Comparison of ENCODE assay signal across 9 mouse cellular contexts in the genomic region with DNA sequence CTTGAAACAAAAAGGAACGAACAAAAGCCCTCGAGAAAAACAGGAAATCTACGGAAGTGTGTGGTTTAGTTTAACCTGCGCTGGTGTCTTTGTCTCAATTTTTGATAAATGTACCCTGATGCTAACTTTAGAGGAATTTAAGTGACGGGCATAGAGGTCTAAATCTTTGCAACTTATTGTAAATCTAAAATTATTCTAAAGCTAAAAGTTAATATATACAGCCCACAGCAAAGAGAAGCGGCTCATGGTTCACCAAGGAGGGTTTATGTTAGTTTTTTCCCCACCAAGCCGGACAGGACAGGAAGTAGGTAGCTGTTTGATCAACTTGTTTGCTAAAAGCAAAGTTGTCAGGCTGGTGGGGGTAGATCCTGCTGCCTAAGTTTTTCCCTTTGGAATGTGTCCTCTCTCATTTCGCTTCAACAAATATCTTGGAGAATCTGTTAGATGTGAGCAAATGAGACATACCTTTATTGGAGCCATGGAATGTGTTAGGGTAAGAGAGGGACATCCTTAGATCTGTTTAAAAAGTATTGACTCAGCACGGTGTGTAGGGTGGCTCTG. TPM values are rescaled to one million over a fixed set of nuclear protein-coding genes. Genes with fewer than 3 reads are reported as not detected.
DNase-seq lines count a peak whose midpoint lies in the region; ATAC-seq lines count a peak whose summit lies in the region.
"Had no signal": no experiment of that assay in that cellular context is flagged by ENCODE, and none has a peak within 500 bp of the region (broad histone marks: within the 10 kb centered on the region; RNA-seq: fewer than 3 reads in every experiment).

No protein-coding gene starts in this region.

- no peak overlapping the region; the same call in 1 of the 2 replicates for H3K27ac ChIP-seq in kidney, embryonic 16.5 days (ENCODE audit: low read length)
- H3K27ac ChIP-seq in embryonic facial prominence, embryonic 12.5 days, result no peak overlapping the region
- H3K27ac ChIP-seq in intestine, embryonic 16.5 days (ENCODE audit: low read length), result peak overlapping the region; percentile 78; the same call in 1 of the 2 replicates

- H3K4me3 ChIP-seq in kidney, embryonic 16.5 days (ENCODE audit: low read length), result peak overlapping the region; percentile 59
- H3K4me3 ChIP-seq in embryonic facial prominence, embryonic 12.5 days, result peak overlapping the region; percentile 54
- H3K4me3 ChIP-seq in intestine, embryonic 16.5 days (ENCODE audit: low read length), result peak overlapping the region; percentile 69

- DNase-seq in kidney, adult 11 months, result no peak
- peak; percentile 57 for DNase-seq in naive thymus-derived CD4-positive, alpha-beta T cell, adult 2 months (ENCODE audit: low read depth)
- DNase-seq in right cerebral cortex, postnatal 25 days, result no peak

- peak overlapping the region; percentile 84 for H3K9ac ChIP-seq in kidney, embryonic 16.5 days (replicated peaks; ENCODE audit: low read length)
- H3K9ac ChIP-seq in embryonic facial prominence, embryonic 12.5 days, result no peak overlapping the region
- peak overlapping the region; percentile 85 for H3K9ac ChIP-seq in intestine, embryonic 16.5 days (ENCODE audit: low read depth, low read length)

- H3K36me3 ChIP-seq in kidney, embryonic 16.5 days (ENCODE audit: insufficient read depth, low read length), result peaks cover 9% of the 10 kb centered on the region; the same call in 1 of the 2 replicates
- peaks cover 9% of the 10 kb centered on the region for H3K36me3 ChIP-seq in embryonic facial prominence, embryonic 12.5 days
- no peaks in the 10 kb centered on the region for H3K36me3 ChIP-seq in intestine, embryonic 16.5 days (ENCODE audit: control insufficient read depth, insufficient read depth, low read length)

- no peaks in the 10 kb centered on the region for H3K27me3 ChIP-seq in kidney, embryonic 16.5 days (ENCODE audit: insufficient read depth, low read length)
- H3K27me3 ChIP-seq in embryonic facial prominence, embryonic 12.5 days, result no peaks in the 10 kb centered on the region
- no peaks in the 10 kb centered on the region for H3K27me3 ChIP-seq in intestine, embryonic 16.5 days (replicated peaks; ENCODE audit: control insufficient read depth, insufficient read depth, low read length)
- H3K27me3 ChIP-seq: Patski had no signal

- H3K4me1 ChIP-seq in kidney, embryonic 16.5 days (ENCODE audit: insufficient read depth, low read length), result peaks cover 6% of the 10 kb centered on the region; the same call in 1 of the 2 replicates
- no peaks in the 10 kb centered on the region for H3K4me1 ChIP-seq in embryonic facial prominence, embryonic 12.5 days
- no peaks in the 10 kb centered on the region for H3K4me1 ChIP-seq in intestine, embryonic 16.5 days (ENCODE audit: control insufficient read depth, insufficient read depth, low read length)

- 39% methylated on average over 9 of the region's 9 CpGs for WGBS in kidney, embryonic 16.5 days
- WGBS in embryonic facial prominence, embryonic 12.5 days, result 54% methylated on average over 9 of the region's 9 CpGs
- 26% methylated on average over 9 of the region's 9 CpGs for WGBS in intestine, embryonic 16.5 days

- no peak for ATAC-seq in kidney, embryonic 16.5 days (ENCODE audit: low FRiP score, low TSS enrichment)
- ATAC-seq in embryonic facial prominence, embryonic 12.5 days (ENCODE audit: insufficient number of reproducible peaks, insufficient read depth, low FRiP score, low TSS enrichment), result no peak
- no peak for ATAC-seq in intestine, embryonic 16.5 days
- ATAC-seq in cerebellum, adult (ENCODE audit: insufficient number of reproducible peaks, low FRiP score, low TSS enrichment), result no peak
- no peak for ATAC-seq in frontal cortex, adult (ENCODE audit: low TSS enrichment)

- H3K9me3 ChIP-seq in kidney, embryonic 16.5 days (ENCODE audit: low read length), result peaks cover 5% of the 10 kb centered on the region; the same call in 1 of the 2 replicates
- H3K9me3 ChIP-seq in embryonic facial prominence, embryonic 12.5 days, result no peaks in the 10 kb centered on the region
- H3K9me3 ChIP-seq in intestine, embryonic 16.5 days (ENCODE audit: control insufficient read depth, low read length), result 0 out of 2 replicates have a peak, but pooled peaks cover 6% of the 10 kb centered on the region

- H3K4me2 ChIP-seq in kidney, embryonic 16.5 days (replicated peaks; ENCODE audit: low read depth, low read length), result peak overlapping the region; percentile 78
- H3K4me2 ChIP-seq in embryonic facial prominence, embryonic 12.5 days (replicated peaks), result peak overlapping the region; percentile 65
- H3K4me2 ChIP-seq in intestine, embryonic 16.5 days (ENCODE audit: low read depth, low read length), result peak overlapping the region; percentile 66

RNA-seq across cellular contexts. Expression of a gene that starts 0.7 kb away (rescaled TPM):
- 7.2 and 7.7 TPM in 2 replicates for polyA plus RNA-seq in kidney, embryonic 16.5 days (2015; fragmentation: Nextera tagmentation; extraction: Ambion mirVana)
- 4.9 and 6.3 TPM in 2 replicates for polyA plus RNA-seq in embryonic facial prominence, embryonic 12.5 days (2016; fragmentation: Nextera tagmentation; extraction: Ambion mirVana)
- polyA plus RNA-seq in intestine, embryonic 16.5 days (2015; fragmentation: Nextera tagmentation; extraction: Ambion mirVana), result 7.2 and 8.7 TPM in 2 replicates

RNA-seq across cellular contexts. Expression of a gene that starts 18.9 kb away (rescaled TPM):
- polyA plus RNA-seq in kidney, embryonic 16.5 days (2015; fragmentation: Nextera tagmentation; extraction: Ambion mirVana), result 8.9 and 12.8 TPM in 2 replicates
- 17.3 and 19.7 TPM in 2 replicates for polyA plus RNA-seq in embryonic facial prominence, embryonic 12.5 days (2016; fragmentation: Nextera tagmentation; extraction: Ambion mirVana)
- polyA plus RNA-seq in intestine, embryonic 16.5 days (2015; fragmentation: Nextera tagmentation; extraction: Ambion mirVana), result 7.0 and 7.4 TPM in 2 replicates

RNA-seq across cellular contexts. Expression of a gene that starts 19.4 kb away (rescaled TPM):
- polyA plus RNA-seq in kidney, embryonic 16.5 days (2015; fragmentation: Nextera tagmentation; extraction: Ambion mirVana), result 21.0 and 21.2 TPM in 2 replicates
- 26.6 and 27.7 TPM in 2 replicates for polyA plus RNA-seq in embryonic facial prominence, embryonic 12.5 days (2016; fragmentation: Nextera tagmentation; extraction: Ambion mirVana)
- polyA plus RNA-seq in intestine, embryonic 16.5 days (2015; fragmentation: Nextera tagmentation; extraction: Ambion mirVana), result 14.5 and 15.8 TPM in 2 replicates

RNA-seq across cellular contexts. Expression of a gene that starts 19.5 kb away (rescaled TPM):
- 258 and 281 TPM in 2 replicates for polyA plus RNA-seq in kidney, embryonic 16.5 days (2015; fragmentation: Nextera tagmentation; extraction: Ambion mirVana)
- 284 and 286 TPM in 2 replicates for polyA plus RNA-seq in embryonic facial prominence, embryonic 12.5 days (2016; fragmentation: Nextera tagmentation; extraction: Ambion mirVana)
- polyA plus RNA-seq in intestine, embryonic 16.5 days (2015; fragmentation: Nextera tagmentation; extraction: Ambion mirVana), result 222 and 244 TPM in 2 replicates

RNA-seq across cellular contexts. Expression of a gene that starts 53.5 kb away (rescaled TPM):
- polyA plus RNA-seq in kidney, embryonic 16.5 days (2015; fragmentation: Nextera tagmentation; extraction: Ambion mirVana), result 18.8 and 20.5 TPM in 2 replicates
- 4.6 and 4.8 TPM in 2 replicates for polyA plus RNA-seq in embryonic facial prominence, embryonic 12.5 days (2016; fragmentation: Nextera tagmentation; extraction: Ambion mirVana)
- polyA plus RNA-seq in intestine, embryonic 16.5 days (2015; fragmentation: Nextera tagmentation; extraction: Ambion mirVana), result 29.5 and 31.6 TPM in 2 replicates
